Mouse (Mus musculus) megakaryocyte, adult 5-6 weeks (primary cell): Measurements from ENCODE around the gene Tmppe. TPM values are rescaled to one million over a fixed set of nuclear protein-coding genes. Genes with fewer than 3 reads are reported as not detected.
"Not testable (repeated sequence)": the region's sequence is repeated elsewhere in the genome, so short reads cannot be mapped to it uniquely, and the experiment has no call there.

Source experiments
- ATAC-seq: 2 replicates; pipeline ENCODE4 v1.8.0; 2016; ENCODE audit warnings: mild to moderate bottlenecking, inconsistent platforms; ENCODE audit not compliant: poor library complexity, severe bottlenecking
- total RNA-seq, 2 experiments: library from RNA; stranded (forward) in 1 of 2; stranded (reverse) in 1 of 2; fragments of 153-499, 151-499 nt in 1 of 2; fragments of 221-1000, 200-1000 nt in 1 of 2; gene quantifications; 2 replicates each; pipeline versions ENCODE4 v1.2.3 to v1.2.4; 2015 to 2017

Gene Tmppe
- total RNA-seq (2015) (1.2 and 2.4 TPM in 2 replicates), total RNA-seq (2017) (4.6 and 6.9 TPM in 2 replicates)

GRCm38 (mm10) chr9:114400949-114401684, at the start of gene Tmppe, which contains the start of gene Glb1:
Gene Tmppe, plus strand, starts transcription at chr9:114401105.
Gene Glb1, plus strand, starts transcription at chr9:114401076.
- peak; percentile 83 for ATAC-seq

- ATAC-seq, result peak; percentile 82
Measured at GRCm38 (mm10) chr9:114367783-114368470, 33.0 kb upstream of the Tmppe start.

DNA sequence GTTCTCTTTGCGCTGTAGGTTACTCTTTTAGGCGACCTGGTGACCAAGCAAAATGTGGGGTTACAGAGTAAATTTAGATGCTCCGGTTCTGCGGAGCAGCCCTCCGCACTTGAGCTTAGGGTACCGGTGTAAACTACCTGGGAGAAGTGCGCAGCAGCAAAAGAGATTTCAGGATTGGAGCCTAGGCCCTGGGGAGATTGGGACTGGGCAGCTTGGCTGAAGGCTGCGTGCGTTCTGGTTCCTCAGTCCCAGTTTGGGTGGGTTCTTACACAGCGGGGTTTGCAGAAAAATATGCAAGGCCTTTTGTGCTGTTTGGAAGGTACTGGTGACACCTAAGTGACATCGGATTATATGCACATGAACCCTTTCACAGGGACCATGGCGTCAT, 32.4 kb upstream of the Tmppe start:
- peak; percentile 23 for ATAC-seq

- peak; percentile 53 for ATAC-seq
Measured at GRCm38 (mm10) chr9:114369389-114369788, 31.5 kb upstream of the Tmppe start.

- ATAC-seq, result not testable (repeated sequence)
Measured at GRCm38 (mm10) chr9:114371717-114372116, 29.2 kb upstream of the Tmppe start.

DNA sequence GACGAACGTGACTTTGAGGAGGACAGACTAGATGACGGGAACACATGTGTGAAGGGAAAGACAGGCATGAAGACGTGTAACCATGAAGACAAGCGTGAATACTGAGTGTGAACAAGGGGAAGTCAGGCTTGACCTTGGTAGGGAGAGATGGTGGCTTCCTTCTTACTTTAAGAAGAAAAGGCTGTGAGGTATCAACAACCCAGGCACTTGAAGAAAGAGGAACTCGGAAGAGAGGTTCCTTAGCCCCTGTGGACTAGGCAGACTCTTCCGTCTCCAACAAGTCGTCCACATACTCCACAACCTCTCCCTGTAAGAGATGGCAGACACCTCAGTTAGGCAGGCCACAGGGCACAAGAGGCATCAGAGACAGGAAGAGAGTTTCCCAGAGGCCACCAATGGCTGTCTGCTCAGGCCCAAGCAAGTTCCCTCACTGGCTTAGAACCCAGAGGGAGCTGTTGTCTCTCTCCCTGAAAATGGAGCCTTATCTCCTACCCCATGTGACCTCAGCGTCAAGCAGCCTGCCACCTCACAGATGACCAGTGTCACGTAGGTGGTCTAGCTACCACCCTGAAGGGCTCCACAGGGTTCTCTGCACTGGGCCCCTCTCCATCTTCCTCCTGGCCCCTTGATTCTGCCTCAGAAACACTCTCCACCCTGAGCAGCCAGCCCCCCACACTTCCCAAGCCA, 25.5 kb upstream of the Tmppe start:
- ATAC-seq, result peak; percentile 64

DNA sequence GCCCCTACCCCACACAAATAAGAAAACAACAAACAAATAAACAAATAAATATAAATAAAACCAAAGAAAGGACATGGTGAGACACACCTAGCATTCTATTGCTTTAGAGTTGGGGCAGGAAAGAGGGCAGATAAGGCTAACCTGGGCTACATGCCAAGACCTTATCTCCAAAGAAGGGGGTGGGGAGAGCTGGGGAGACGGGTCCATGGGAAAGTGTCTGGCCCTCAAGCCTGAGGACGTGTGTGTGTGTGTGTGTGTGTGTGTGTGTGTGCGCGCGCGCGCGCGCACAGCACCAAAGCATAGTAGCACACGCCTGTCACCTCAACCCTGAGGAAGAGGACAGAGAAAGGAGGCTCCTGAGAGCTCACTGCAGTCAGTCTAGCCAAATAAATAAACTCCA, 23.7 kb upstream of the Tmppe start:
- no peak for ATAC-seq

DNA sequence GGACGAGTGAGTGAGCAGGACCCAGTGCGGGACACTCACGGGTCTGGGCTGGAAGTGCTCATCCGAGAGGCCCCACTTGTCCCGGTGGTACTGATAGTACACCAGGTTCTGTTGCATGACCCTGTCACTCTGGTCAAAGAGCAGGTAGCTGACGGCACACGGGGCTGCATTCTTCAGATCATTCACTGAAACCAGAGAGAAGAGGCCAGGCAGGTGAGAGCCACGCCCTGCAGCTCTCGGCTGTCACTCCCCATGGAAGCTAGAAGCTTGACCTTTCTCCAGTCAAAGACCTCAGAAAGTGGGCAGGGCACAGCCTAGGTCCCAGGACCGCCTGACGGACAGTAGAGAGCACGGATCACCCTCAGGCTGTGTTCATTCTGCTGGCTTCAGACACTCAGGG, 21.0 kb upstream of the Tmppe start:
- no peak for ATAC-seq

- ATAC-seq, result peak; percentile 82
Measured at GRCm38 (mm10) chr9:114380881-114381733, 19.8 kb upstream of the Tmppe start.

DNA sequence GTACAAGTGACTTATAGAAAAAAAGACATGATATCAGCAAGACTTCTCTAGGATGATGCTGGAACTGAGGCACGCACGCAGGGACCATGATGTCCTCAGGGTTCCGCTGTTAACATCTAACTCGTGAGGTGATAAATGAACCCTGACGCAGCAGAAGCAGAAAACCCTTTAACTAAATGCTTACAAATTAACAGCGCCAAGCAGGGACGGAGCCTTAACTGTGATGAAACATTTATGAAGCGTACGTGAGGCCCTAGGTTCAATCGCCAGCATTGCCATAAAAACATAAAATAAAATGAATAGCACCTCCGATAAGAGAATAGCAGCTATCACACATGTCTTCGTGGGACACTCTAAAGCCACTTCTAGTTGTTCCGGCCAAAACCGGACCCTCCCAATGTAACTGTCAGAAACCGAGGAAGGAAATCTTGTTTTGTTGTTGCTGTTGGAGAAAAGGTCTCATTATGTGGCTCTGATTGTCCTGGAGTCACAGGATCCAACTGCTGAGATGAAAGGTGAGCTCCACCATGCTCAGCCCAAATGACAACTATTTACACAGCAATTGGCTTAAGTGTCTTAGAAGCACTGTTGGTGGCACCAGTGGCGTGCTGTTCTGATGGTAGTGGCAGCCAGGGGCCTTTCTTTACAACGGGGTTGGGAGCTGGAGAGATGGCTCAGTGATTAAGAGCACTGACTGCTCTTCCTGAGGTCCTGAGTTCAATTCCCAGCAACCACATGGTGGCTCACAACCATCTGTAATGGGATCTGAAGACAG, 17.8 kb upstream of the Tmppe start:
- ATAC-seq, result no peak

GRCm38 (mm10) chr9:114384691-114385090, 16.2 kb upstream of the Tmppe start:
- no peak for ATAC-seq

GRCm38 (mm10) chr9:114385160-114385559, 15.7 kb upstream of the Tmppe start:
- ATAC-seq, result no peak

DNA sequence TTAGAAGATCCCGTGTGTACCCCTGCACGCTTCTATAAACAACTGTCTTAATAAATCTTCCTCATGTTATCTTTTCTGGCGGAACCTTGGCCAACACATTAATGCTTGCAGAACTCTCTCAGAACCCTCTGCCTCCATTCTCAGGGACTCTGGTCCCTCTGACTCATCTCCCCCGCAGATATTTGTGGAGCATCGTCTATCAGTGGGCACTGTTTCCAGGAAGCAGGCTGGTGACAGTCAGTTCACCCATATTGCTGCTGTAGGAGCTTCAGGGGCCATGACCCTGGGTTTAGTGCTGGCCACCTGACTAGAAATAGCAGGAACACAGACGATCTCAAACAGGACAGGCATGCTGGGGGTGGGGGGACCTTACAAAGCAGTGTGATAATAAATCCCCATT, 13.8 kb upstream of the Tmppe start:
- no peak for ATAC-seq

DNA sequence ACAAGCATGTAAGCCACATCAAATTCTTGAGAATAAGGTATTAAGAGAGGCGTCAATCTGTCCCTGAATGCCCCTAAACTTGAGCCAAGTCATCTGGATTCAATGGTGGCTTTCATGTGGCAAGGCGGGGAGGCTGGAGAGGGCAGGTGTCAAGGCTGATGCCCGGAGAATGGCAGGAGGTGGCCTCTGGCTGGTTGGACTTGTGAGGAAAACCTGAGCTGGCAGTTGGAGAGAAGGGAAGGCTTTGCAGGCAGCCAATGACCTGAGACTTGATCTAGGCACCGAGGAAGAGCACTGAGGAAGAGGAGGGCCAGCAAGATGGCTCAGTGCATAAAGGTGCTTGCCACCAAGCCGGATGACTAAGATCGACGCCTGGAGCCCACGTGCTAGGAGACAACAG, 12.6 kb upstream of the Tmppe start:
- no peak for ATAC-seq

DNA sequence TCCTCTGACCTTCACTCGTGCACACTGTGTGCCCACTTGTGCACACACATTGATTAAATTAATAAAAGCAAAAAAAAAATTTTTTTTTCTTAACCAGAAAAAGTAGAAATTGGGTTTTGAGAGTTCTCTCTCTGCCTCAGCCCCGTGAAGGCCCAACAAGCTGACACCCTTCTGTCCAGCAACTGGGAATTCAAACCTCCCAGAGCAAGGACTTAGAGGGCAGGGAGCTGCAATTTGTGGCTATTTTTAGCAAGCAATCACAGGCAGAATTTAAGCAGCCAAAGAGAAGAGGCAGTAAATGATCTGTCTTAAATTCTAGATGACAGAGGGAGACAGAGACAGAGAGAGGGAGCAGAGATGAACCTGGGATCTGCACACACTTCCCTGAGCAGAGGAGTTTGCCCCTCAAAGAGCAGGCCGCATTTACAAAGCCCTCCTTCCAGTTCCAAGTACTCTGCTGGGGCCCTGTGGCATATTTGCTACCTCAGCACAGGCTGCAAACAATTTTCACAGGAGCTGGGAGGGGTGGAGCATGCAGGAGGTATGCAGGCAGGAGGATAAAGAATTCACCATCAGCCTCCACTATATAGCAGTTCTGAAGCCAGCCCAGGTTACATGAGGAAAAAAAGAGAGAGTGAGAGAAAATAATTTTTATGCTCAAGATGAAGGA, 12.1 kb upstream of the Tmppe start:
- no peak for ATAC-seq

GRCm38 (mm10) chr9:114389371-114389904, 11.5 kb upstream of the Tmppe start:
- ATAC-seq, result peak; percentile 51

GRCm38 (mm10) chr9:114389905-114390748, 10.8 kb upstream of the Tmppe start, which contains the start of gene Crtap:
Gene Crtap, minus strand, starts transcription at chr9:114390675.
- ATAC-seq, result peak; percentile 76

DNA sequence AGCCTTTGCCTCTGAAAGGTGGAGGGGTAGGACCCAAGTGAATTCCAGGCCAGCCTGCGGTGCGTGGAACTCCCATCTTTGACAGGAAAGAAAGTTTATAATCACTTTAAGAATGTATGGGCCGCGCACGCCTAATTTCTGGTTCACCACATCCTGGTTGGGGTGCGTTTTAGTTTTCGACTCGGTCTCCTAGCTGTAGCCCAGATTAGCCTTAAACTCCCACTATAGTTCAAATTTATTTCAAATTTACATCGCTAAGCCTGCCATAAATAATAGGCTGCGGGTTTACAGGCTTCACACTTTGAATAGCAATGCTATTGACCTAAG, 10.2 kb upstream of the Tmppe start:
- ATAC-seq, result peak; percentile 1; the same call in 1 of the 2 replicates
